Mouse (Mus musculus): Measurements from ENCODE around the gene Stk40. TPM values are rescaled to one million over a fixed set of nuclear protein-coding genes. Genes with fewer than 3 reads are reported as not detected.
A peak's percentile ranks its signal among the peaks of the same experiment; 100 is the strongest.

Gene Stk40
- polyA plus RNA-seq, 1 experiment = 34.1 TPM

- H3K27ac ChIP-seq (ENCODE audit: insufficient read depth, low read length) = no peak overlapping the region
- TF ChIP-seq CTCF (IDR thresholded peaks at IDR 0.05; ENCODE audit: borderline replicate concordance, insufficient read depth, low read length) (no peak), POLR2A (IDR thresholded peaks at IDR 0.05; ENCODE audit: low read depth, low read length) (no peak)
- H3K4me3 ChIP-seq (ENCODE audit: insufficient read depth, low read length) = no peak overlapping the region
- H3K4me1 ChIP-seq (ENCODE audit: control insufficient read depth, insufficient read depth, low read length) = peaks cover 32% of the 10 kb centered on the region
These were observed 30.9 kb downstream of the Stk40 start for GRCm38 (mm10) chr4:126134639-126135038.

DNA sequence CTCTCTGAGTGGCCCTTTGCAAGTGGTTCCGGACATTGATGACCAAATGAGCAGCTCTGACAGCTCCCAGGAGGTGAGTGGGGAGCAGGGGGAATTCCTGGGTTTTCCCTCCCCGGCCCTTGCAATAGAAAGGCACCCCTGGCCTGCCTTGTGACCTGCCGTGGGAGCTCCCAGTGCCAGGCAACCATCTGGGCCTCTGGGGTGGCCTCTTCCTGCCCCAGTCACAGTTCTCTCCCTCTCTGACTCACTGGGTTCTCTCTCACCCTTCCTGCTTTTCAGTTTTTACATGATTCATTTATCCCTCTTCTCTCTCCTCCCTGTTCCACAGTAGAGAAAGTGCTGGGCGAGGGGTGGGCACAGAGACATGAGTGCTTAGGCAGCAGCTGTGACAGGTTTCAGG lies 34.0 kb downstream of the Stk40 start:
- Histone ChIP-seq H3K4me1 (ENCODE audit: control insufficient read depth, insufficient read depth, low read length) (peaks cover 7% of the 10 kb centered on the region; the same call in 1 of the 2 replicates), H3K27ac (ENCODE audit: insufficient read depth, low read length) (no peak overlapping the region), H3K4me3 (ENCODE audit: insufficient read depth, low read length) (no peak overlapping the region)
- TF ChIP-seq CTCF (IDR thresholded peaks at IDR 0.05; ENCODE audit: borderline replicate concordance, insufficient read depth, low read length) (no peak), POLR2A (IDR thresholded peaks at IDR 0.05; ENCODE audit: low read depth, low read length) (no peak)

GRCm38 (mm10) chr4:126141021-126141420 lies 37.3 kb downstream of the Stk40 start:
- no peak for TF ChIP-seq POLR2A (IDR thresholded peaks at IDR 0.05; ENCODE audit: low read depth, low read length)
- no peak overlapping the region for H3K27ac ChIP-seq (ENCODE audit: insufficient read depth, low read length)
- H3K4me3 ChIP-seq (ENCODE audit: insufficient read depth, low read length) = no peak overlapping the region
- peaks cover 3% of the 10 kb centered on the region; the same call in 1 of the 2 replicates for H3K4me1 ChIP-seq (ENCODE audit: control insufficient read depth, insufficient read depth, low read length)

DNA sequence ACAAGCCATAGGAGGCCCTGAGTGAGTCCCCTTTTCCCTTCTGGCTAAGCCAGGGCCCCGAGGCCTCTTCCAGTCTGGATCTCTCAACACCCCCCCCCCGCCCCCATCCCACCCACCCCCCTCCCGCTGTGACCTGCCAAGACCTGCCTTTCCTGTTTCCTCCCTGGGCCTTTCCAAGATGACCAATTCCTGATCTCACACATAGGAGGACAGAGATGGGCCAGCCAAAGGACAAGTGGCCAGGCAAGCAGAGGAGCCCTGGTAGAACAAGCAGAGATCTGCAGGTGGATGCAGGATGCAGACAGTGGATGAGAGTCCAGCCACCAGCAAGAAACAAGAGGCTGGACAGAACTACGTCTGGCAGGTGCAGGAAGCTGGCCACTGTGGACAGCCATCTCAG lies 41.6 kb downstream of the Stk40 start:
- no peak overlapping the region for H3K4me3 ChIP-seq (ENCODE audit: insufficient read depth, low read length)

GRCm38 (mm10) chr4:126146974-126147532 lies 43.3 kb downstream of the Stk40 start:
- Histone ChIP-seq H3K4me1 (ENCODE audit: control insufficient read depth, insufficient read depth, low read length) (no peaks in the 10 kb centered on the region), H3K27ac (ENCODE audit: insufficient read depth, low read length) (peak overlapping the region; percentile 64), H3K4me3 (ENCODE audit: insufficient read depth, low read length) (no peak overlapping the region)
- TF ChIP-seq POLR2A (IDR thresholded peaks at IDR 0.05; ENCODE audit: low read depth, low read length) = no peak
- TF ChIP-seq CTCF (IDR thresholded peaks at IDR 0.05; ENCODE audit: borderline replicate concordance, insufficient read depth, low read length) = no peak

More for the DNA sequence above, 41.6 kb downstream of the Stk40 start:
- Histone ChIP-seq H3K27ac (ENCODE audit: insufficient read depth, low read length) (no peak overlapping the region), H3K4me1 (ENCODE audit: control insufficient read depth, insufficient read depth, low read length) (no peaks in the 10 kb centered on the region)
- TF ChIP-seq POLR2A (IDR thresholded peaks at IDR 0.05; ENCODE audit: low read depth, low read length) = no peak
- no peak for TF ChIP-seq CTCF (IDR thresholded peaks at IDR 0.05; ENCODE audit: borderline replicate concordance, insufficient read depth, low read length)

- H3K27ac ChIP-seq (ENCODE audit: insufficient read depth, low read length) = peak within 1 kb of the TSS; percentile 86
- H3K4me1 ChIP-seq (ENCODE audit: control insufficient read depth, insufficient read depth, low read length) = no peaks in the 10 kb centered on the region
- peak within 1 kb of the TSS; percentile 69 for H3K4me3 ChIP-seq (ENCODE audit: insufficient read depth, low read length)
- TF ChIP-seq POLR2A (IDR thresholded peaks at IDR 0.05; ENCODE audit: low read depth, low read length) (no peak), CTCF (IDR thresholded peaks at IDR 0.05; ENCODE audit: borderline replicate concordance, insufficient read depth, low read length) (no peak)
These were observed 43.9 kb downstream of the Stk40 start, which contains the start of gene Eva1b for GRCm38 (mm10) chr4:126147533-126148160. TSS of gene Eva1b (plus strand) at chr4:126147744.

DNA sequence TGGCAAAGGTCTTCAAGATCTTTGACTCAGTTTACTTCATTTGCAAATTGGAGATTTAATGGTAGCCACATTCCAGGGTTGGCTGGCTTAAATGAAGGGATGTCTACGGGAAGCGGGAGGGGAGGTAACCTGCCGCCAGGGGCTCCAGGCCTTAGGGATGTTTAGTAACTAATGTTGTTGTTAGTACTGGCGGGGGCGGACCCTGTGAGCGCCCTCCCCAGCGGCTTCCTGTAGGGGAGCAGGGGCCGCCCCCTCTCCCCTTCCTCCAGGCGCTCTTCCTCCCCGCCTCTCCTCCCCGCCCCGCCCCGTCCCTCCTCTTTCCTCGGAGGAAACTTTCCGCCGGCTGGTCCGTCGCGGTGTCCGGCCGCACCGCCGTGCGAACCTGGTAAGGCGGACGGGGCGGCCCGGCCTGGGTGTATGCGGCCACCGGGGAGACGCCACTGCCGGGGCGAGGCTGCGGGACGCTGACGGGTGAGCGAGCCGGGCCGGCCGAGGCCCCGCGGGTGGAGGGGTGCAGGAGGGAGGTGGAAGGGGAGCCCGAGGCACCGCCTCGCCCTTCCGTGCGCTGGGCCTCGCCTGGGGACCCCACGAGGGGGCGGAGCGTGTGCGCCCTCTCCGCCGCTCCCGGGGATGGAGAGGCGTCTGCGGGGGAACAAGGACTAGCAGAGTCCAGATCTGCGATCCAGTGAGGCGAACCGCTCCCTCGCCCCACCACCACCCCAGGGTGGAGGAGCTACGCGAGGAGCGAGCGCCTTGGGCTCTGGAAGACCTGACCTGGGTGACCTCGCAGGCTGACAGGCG lies 44.6 kb downstream of the Stk40 start:
- peak overlapping the region; percentile 69 for H3K4me3 ChIP-seq (ENCODE audit: insufficient read depth, low read length)
- no peak for TF ChIP-seq CTCF (IDR thresholded peaks at IDR 0.05; ENCODE audit: borderline replicate concordance, insufficient read depth, low read length)
- TF ChIP-seq POLR2A (IDR thresholded peaks at IDR 0.05; ENCODE audit: low read depth, low read length) = peak; percentile 76
- no peaks in the 10 kb centered on the region for H3K4me1 ChIP-seq (ENCODE audit: control insufficient read depth, insufficient read depth, low read length)
- H3K27ac ChIP-seq (ENCODE audit: insufficient read depth, low read length) = peak overlapping the region; percentile 86

GRCm38 (mm10) chr4:126149041-126149676 lies 45.4 kb downstream of the Stk40 start:
- H3K27ac ChIP-seq (ENCODE audit: insufficient read depth, low read length) = peak overlapping the region; percentile 86
- no peaks in the 10 kb centered on the region for H3K4me1 ChIP-seq (ENCODE audit: control insufficient read depth, insufficient read depth, low read length)
- no peak; the same call in 1 of the 2 replicates for TF ChIP-seq POLR2A (IDR thresholded peaks at IDR 0.05; ENCODE audit: low read depth, low read length)
- TF ChIP-seq CTCF (IDR thresholded peaks at IDR 0.05; ENCODE audit: borderline replicate concordance, insufficient read depth, low read length) = no peak
- peak overlapping the region; percentile 69 for H3K4me3 ChIP-seq (ENCODE audit: insufficient read depth, low read length)

DNA sequence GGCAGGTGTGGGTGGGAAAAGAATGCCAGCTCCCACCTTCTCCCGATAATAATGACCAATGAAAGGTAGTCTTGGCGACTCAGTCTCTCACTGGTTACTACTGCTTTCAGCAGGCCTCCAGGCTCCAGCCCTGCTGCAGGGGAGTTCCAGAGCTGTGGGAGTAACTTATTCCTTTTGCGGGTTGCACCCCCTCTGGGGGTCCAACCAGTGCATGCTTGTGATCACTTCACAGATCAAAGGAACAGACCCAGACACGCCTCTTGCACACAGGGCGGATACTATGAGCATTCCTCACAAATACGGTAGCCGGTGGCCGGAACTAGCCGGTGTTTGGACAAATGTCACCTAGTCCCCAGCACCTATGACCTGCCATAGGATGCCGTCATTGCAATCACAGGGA lies 46.0 kb downstream of the Stk40 start:
- TF ChIP-seq CTCF (IDR thresholded peaks at IDR 0.05; ENCODE audit: borderline replicate concordance, insufficient read depth, low read length) (no peak), POLR2A (IDR thresholded peaks at IDR 0.05; ENCODE audit: low read depth, low read length) (no peak; the same call in 1 of the 2 replicates)
- H3K4me1 ChIP-seq (ENCODE audit: control insufficient read depth, insufficient read depth, low read length) = no peaks in the 10 kb centered on the region

More for the DNA sequence above, 46.0 kb downstream of the Stk40 start:
- Histone ChIP-seq H3K27ac (ENCODE audit: insufficient read depth, low read length) (peak overlapping the region; percentile 86), H3K4me3 (ENCODE audit: insufficient read depth, low read length) (peak overlapping the region; percentile 69)
